Mouse (Mus musculus) heart, postnatal 4 days (tissue): ENCODE data around the gene Fhod1. TPM values are rescaled to one million over a fixed set of nuclear protein-coding genes. Genes with fewer than 3 reads are reported as not detected.

Experiments used
- DNase-seq: peaks from one replicate; pipeline ENCODE4 v3.0.0; 2021
- total RNA-seq, 2 experiments: library from RNA; stranded (reverse); gene quantifications; 2 replicates each; pipeline ENCODE4 v1.2.3; 2021

Fhod1 gene
- total RNA-seq = 10 to 100 TPM in 1 of 2 experiments, 1 to 10 TPM in 1; 9.0 to 10.4 TPM

DNA sequence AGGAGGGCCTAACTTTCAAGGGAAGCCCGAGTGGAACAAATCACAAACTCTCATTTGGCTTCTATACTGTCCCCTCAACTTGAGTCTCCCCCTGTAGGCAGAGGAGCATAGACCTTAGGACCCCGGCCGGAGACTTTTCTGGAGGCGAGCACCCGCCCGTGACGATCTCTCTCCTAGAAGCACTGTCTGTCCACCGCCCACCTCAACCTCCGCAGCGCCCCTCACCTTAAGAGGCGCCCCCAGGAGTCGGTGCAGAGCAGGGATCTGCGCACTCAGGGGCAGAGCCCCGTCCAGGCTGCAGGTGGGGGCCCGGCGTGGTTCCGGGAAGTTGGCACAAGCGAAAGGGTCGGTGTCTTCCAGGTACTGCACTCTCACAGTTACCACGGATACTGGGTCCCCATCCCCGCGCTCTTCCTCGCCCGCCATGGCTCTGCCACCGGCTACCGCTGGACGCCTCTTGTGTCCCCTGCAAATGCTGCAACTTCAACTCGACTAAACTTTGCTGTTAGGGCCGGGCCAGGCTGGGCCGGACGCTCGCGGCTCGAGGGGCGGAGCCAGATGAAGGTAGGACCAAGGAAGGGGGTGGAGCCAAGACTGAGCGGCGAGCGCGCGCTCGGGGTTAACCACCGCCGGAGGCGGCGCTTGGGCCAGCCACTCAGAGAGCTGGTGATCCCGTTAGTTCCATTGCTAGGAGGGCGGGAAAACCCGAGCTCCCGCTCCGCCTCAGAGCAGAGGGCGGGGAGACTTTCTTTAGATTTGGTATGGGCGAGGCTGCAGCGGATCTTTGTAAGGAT is at the start of gene Fhod1:
Gene Fhod1 (minus strand): TSS at position 526 of the 794 bp plus-strand sequence.
- DNase-seq = peak; percentile 94

- DNase-seq = no peak
Observed at GRCm38 (mm10) chr8:105393915-105394314, 46.2 kb upstream of the Fhod1 start.

- DNase-seq = peak; percentile 40
Observed at GRCm38 (mm10) chr8:105393089-105393787, 45.5 kb upstream of the Fhod1 start.

- DNase-seq = peak; percentile 36
Observed at GRCm38 (mm10) chr8:105389096-105389495, 41.3 kb upstream of the Fhod1 start.

GRCm38 (mm10) chr8:105387151-105387550 is 39.4 kb upstream of the Fhod1 start:
- DNase-seq = peak; percentile 58

DNA sequence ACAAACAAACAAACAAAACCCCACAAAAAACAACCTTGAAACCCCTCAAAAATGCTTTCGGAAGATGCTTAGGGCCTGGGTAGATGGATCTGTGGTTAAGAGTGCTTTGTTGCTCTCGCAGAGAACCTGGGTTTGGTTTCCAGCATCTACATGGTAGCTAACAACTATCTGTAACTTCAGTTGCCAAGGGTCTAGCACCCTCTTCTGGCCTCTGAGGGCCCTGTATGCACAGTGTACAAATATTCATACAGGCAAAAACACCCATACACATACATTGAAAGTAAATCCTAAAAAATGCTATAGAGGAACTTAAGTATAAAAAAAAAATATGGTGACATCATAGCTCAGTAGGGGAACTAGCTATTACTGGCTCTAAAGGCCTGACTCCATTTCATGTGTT is 36.3 kb upstream of the Fhod1 start:
- no peak for DNase-seq

- DNase-seq = no peak
Observed at GRCm38 (mm10) chr8:105380308-105380707, 32.6 kb upstream of the Fhod1 start.

- DNase-seq = peak; percentile 86
Observed at GRCm38 (mm10) chr8:105378673-105379072, 30.9 kb upstream of the Fhod1 start.

DNA sequence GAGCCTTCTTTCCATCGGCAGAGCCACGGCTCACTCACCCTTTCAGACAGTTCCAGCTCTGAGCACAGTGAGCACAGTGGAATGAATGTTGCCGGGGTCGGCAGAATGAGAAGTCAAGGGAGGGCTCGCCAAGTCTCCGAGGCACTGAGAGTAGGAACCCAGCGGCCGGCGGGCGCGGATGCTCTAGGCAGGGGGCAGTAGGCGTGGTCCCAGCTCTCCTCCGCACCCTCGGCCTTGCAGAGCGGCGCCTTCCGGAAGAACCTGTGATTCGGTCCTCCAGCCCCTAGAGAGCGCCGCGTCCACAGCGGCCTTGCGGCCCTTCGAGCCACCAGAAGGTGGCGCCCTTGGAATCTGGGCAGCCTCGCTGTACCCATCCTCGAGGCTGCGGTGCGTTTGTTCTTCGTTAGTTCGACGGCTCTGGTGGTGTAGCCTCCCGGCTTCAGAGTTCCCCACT is 26.8 kb upstream of the Fhod1 start:
- peak; percentile 51 for DNase-seq

DNA sequence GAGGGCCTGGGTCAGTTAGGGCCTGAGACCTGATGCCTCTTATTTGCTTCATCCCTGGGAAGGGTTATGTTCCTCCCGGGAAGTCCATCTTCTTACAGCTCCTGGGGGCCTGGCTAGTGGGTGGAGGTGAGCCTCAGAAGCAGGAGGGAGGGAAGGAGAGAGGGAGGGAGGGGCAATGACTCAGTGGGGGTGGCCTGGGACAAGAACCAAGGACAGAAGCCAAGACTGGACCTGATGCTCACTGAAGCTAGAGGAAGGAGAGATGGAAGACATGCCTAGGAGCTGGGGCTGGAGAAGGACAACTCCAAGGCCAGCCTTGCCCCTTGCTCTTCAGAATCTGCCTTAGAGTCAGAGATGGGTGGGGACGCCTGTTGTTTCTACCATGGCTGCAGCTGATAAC is 25.3 kb upstream of the Fhod1 start, which contains the start of gene Plekhg4:
Gene Plekhg4 (plus strand): TSS at position 243 of the 400 bp plus-strand sequence.
- DNase-seq = no peak

- no peak for DNase-seq
Observed at GRCm38 (mm10) chr8:105372473-105372872, 24.7 kb upstream of the Fhod1 start.

DNA sequence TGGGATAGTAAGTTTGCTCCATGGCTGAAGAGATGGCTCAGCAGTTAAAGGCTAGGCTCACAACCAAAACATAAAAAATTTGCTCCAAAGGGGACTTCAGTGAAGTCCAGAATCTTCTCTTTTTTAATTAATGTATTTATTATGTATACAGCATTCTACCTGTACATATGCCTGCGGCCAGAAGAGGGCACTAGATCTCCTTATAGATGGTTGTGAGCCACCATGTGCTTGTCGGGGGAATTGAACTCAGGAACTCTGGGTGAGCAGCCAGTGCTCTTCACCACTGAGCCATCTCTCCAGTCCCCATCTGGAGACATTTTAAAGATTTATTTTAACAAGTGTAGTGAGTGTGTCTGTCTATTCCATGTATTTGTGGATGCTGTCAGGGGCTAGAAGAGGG is 19.4 kb upstream of the Fhod1 start:
- no peak for DNase-seq

DNA sequence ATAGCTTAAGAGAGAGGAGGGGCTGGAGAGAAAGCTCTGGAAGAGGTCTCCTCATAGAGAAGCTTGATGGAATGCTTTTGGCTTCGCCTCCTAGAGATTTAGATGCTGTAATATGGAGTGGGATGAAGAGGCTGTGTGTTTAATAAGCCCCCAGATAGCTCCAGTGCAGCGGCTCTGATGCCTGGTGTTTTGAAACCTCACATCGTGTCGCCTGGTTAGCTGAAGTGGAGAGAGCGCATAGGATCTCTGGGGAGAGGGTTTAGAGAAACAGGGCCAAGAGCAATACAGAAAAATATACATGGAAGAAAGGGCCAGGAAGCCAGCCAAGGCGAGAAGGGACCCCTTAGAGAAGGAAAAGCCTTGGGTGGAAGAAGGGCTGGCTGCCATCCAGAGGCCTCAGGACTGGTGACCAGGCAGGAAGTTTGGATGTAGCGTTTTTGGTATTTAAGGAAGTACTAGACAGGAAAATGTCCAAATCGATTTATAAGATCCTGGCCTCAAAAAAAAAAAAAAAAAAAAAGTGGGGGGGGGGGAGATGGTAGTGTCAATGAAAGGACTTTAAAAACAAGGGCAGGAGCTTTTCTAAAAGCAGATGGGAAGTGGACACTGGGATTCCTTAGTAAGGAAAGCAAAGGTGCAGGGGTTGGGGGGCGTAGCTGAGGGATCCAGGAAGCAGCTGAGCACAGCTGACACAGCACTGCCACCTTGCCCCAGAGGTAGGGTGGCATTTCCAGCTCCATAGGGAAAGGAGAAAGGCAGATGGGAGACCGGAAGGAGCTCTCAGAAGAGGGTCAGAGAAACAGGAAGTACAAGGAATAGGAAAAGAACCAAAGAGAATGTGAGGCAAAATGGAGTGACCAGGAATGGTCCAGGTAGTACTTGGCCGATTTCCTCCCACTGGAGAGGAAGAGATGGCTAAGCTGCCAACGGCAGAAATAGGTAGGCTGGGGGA is 14.3 kb upstream of the Fhod1 start:
- DNase-seq = peak; percentile 65

DNA sequence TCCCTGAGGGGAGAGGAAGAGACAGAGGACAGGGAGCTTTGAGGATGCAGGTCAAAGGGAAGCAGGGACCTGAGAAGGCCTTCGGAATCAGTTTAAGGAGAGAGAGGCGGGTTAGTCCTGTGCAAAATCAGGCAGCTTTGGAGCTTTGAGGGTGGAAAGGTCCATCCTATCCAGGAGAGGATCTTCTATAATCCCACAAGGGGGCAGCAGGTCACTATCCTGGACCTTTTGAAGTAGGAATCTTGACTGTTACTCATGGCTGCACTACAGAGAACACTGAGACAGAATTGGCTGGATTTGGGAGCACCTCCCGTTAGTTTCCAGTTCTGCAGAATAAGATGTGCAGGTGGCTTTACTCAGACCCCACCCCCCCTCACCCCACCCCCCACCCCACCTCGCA is 11.9 kb upstream of the Fhod1 start:
- DNase-seq = no peak

DNA sequence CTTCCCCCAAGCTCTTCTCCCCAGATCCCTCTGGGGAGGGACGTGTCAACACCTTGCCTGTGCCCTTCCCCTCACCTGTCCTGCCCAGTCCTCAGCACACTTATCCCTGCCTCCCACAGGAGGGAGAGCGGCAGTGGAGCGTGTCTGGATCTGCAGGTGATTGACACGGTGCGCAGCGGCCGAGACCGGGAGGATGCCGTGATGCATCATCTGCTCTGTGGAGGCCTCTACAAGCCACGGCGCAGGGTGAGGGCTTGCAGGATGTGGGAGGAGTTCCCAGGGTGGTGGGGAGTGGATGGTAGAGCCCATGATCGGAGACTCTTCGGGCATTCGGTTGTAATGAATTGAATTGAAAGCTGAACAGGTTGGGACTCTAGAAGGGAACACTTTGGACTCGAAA is 11.5 kb upstream of the Fhod1 start:
- no peak for DNase-seq

GRCm38 (mm10) chr8:105356681-105357080 is 8.9 kb upstream of the Fhod1 start:
- DNase-seq = no peak

DNA sequence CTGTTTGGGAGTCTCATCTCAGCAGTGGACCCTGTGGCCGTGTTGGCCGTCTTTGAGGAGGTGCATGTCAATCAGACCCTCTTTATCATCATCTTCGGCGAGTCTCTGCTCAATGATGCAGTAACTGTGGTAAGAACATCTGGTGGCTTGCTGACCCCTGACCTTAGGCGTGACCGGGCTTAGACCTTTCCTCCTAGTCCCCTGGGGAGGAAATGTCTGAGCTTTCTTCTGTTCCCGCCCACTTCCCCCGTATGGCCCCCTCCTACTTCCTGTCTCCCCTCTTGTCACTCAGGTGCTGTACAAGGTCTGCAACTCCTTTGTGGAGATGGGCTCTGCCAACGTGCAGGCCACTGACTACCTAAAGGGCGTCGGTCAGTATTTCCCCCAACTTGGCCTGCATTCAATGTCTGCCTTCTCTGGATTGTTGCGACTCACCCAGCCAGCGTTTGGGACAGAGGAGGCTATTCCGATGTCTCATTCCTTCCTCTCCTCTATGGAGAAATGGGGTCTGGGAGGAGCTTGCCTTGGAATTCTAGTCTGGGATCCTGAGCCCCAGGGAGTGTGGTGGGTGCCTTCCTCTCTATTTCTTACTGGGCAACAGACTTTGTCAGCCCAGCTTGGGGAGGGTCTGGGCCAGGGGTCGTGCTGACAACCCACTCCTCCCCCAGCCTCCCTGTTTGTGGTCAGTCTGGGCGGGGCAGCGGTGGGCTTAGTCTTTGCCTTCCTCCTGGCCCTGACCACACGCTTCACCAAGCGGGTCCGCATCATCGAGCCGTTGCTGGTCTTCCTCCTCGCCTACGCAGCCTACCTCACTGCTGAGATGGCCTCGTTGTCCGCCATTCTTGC is 7.6 kb upstream of the Fhod1 start:
- no peak for DNase-seq

DNA sequence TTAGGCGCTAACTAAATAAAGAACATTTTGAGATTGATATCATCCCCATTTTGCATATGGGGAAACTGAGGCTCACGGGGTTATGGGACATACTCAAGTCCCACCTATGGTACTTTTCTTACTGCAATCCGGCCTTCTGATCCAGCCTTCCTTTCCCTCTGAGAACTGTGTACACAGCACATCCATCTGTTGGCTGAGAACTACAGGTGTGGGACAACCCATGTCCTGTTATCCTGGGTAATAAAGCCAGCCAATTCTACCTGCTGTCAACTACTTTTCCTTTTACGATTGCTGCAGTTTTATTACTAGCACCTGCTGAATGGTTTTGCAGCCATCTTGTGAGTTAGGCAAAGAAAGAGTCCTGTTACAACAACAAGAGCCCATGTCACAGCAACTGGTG is 6.8 kb upstream of the Fhod1 start:
- no peak for DNase-seq

DNA sequence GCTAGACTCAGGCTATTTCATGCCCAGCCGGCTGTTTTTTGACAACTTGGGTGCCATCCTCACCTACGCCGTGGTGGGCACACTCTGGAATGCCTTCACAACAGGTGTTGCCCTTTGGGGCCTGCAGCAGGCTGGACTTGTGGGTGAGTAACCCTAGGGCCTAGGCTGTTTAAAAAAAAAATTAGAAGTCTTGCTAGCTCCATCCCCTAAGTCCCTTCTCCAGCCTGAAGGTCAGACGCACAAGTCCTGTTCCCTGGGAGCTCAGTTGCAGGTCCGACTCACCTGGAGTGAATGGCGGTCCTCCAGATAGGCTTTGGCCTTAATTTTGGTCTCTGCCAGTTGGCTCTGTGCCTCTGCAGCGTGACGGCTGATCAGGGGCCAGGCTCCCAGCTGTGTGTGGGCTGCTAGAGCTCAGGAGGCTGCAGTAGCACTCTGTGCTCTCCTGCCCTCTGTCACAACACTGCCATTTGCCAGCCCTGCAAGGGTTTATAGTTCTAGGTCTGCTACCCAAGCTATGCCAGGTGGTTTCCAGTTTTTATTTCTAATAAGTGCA is 5.9 kb upstream of the Fhod1 start:
- no peak for DNase-seq

DNA sequence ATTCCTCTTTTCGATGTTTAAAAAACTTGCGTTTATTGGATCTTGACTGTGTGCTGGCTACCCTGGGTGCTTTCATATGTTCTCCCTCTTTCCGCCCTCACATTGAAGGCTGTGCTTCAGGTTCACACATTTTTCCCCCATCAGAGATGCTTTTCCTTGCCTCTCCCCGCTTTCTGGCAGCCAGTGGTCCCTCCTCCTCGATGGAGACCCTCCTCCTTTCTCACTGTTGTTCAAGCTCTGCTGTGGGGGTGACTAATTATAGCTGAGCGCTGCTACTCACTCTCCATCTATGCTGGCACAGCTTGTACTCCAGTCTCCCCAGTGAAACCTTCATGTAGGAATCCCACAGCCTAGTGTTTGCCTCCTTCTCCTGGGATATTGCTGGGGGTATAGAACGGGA is 2.4 kb upstream of the Fhod1 start:
- no peak for DNase-seq

DNA sequence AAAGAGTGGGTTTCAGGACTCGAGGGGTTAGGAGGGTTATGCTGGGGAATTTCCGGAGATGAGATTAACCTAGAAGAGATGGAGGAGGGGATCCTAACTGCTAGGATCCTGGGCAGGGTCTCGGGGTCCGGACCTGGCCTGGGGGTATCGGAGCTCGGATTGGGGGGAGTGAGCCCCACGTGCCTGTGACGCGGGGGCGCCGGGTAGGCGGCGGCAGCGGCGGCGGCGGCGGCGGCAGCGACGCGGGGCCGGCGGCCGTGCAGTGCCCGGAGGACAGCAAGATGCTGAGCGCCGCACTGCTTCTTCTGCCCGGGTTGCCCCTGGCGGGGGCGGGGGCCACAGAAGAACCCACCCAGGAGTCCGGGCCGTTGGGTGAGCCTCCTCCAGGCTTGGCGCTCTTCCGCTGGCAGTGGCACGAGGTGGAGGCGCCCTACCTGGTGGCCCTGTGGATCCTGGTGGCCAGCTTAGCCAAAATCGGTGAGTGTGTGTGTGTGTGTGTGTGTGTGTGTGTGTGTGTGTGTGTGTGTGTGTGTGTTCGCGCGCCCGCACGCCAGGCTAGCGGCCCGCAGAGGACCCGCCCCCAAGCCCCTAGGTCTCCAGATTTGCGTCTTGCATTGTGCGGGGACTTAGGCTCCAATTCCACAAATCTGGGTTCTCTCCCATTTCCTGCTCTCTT is 1.5 kb upstream of the Fhod1 start:
- no peak for DNase-seq
